Mouse (Mus musculus) liver, adult 2 months (tissue): ENCODE data around the gene Ndufb8. TPM values are rescaled to one million over a fixed set of nuclear protein-coding genes. Genes with fewer than 3 reads are reported as not detected.

Experiments used
- DNase-seq: peaks from one replicate; pipeline ENCODE4 v3.0.0-alpha.2; 2011; ENCODE audit warnings: low read depth, low spot score; ENCODE audit errors: extremely low read depth
- H3K27ac ChIP-seq: fragments of 200-500 bp; replicated peaks from 2 replicates; pipeline ENCODE4 v1.5.1; 2012; ENCODE audit warnings: low read depth, mild to moderate bottlenecking, control low read depth, inconsistent platforms, low read length; ENCODE audit not compliant: insufficient read depth
- H3K27me3 ChIP-seq: fragments of 200-500 bp; 2 replicates; pipeline ENCODE4 v1.6.1; 2012; ENCODE audit warnings: mild to moderate bottlenecking, moderate library complexity, low read length, inconsistent platforms; ENCODE audit not compliant: control insufficient read depth, insufficient read depth
- H3K36me3 ChIP-seq: fragments of 200-500 bp; 2 replicates; pipeline ENCODE4 v1.6.1; 2012; ENCODE audit warnings: low read length, inconsistent platforms; ENCODE audit not compliant: control insufficient read depth, insufficient read depth
- H3K4me1 ChIP-seq: fragments of 200-500 bp; 2 replicates; pipeline ENCODE4 v1.6.1; 2011; ENCODE audit warnings: low read length; ENCODE audit not compliant: control insufficient read depth, insufficient read depth
- H3K4me3 ChIP-seq: fragments of 200-500 bp; 2 replicates; pipeline ENCODE4 v1.5.1; 2011; ENCODE audit warnings: low read depth, mild to moderate bottlenecking, control low read depth, low read length, moderate library complexity; ENCODE audit not compliant: insufficient read depth
- H3K79me2 ChIP-seq: fragments of 200-500 bp; 2 replicates; pipeline ENCODE4 v1.6.1; 2012; ENCODE audit warnings: inconsistent platforms, mild to moderate bottlenecking, low read length, moderate library complexity; ENCODE audit not compliant: control insufficient read depth, insufficient read depth
- H3K9ac ChIP-seq: fragments of 200-500 bp; 2 replicates; pipeline ENCODE4 v1.6.1; 2012; ENCODE audit warnings: low read depth, mild to moderate bottlenecking, control low read depth, inconsistent platforms, low read length
- CTCF ChIP-seq: fragments of 200-500 bp; IDR thresholded peaks from 2 replicates; pipeline ENCODE4 v1.5.1; 2011; ENCODE audit warnings: low read depth, low read length, control low read depth
- POLR2A ChIP-seq: fragments of 200-500 bp; IDR thresholded peaks from 2 replicates; pipeline ENCODE4 v1.6.1; 2011; ENCODE audit warnings: low read length, control low read depth; ENCODE audit not compliant: insufficient read depth; ENCODE audit errors: extremely low read depth
- WGBS: fragments of 180-500 bp; shearing (Covaris S2); methylation state at CpG from one replicate; pipeline ENCODE4 v1.1.7; 2018; 5-methylcytosine and 5-hydroxymethylcytosine counted together
- polyA plus RNA-seq: library from polyadenylated mRNA; depleted of rRNA; stranded (reverse); fragments of >200 nt; gene quantifications from 2 replicates; pipeline ENCODE4 v1.2.3, GENCODE M21; 2012; rRNA removed
- total RNA-seq: library from RNA; depleted of rRNA; stranded (reverse); fragments of >200 nt; gene quantifications from 2 replicates; pipeline ENCODE4 v1.2.3, GENCODE M21; 2014; rRNA removed

Ndufb8 gene
- total RNA-seq (368 and 394 TPM in 2 replicates), polyA plus RNA-seq (554 and 570 TPM in 2 replicates)

- Histone ChIP-seq H3K27me3 (no peaks in the 10 kb centered on the region), H3K4me1 (peaks cover 4% of the 10 kb centered on the region), H3K9ac (peak within 1 kb of the TSS; percentile 94), H3K4me3 (peak within 1 kb of the TSS; percentile 97), H3K36me3 (peaks cover 18% of the 10 kb centered on the region), H3K79me2 (peaks cover 9% of the 10 kb centered on the region; the same call in 1 of the 2 replicates), H3K27ac (peak within 1 kb of the TSS; percentile 77)
- under 1% methylated on average over 50 of the region's 50 CpGs for WGBS
- peak; percentile 85 for DNase-seq
- no peak for TF ChIP-seq CTCF
- peak; percentile 90 for TF ChIP-seq POLR2A
Observed at GRCm38 (mm10) chr19:44554861-44555590, at the start of gene Ndufb8. Gene Ndufb8 (minus strand): TSS chr19:44555440.

DNA sequence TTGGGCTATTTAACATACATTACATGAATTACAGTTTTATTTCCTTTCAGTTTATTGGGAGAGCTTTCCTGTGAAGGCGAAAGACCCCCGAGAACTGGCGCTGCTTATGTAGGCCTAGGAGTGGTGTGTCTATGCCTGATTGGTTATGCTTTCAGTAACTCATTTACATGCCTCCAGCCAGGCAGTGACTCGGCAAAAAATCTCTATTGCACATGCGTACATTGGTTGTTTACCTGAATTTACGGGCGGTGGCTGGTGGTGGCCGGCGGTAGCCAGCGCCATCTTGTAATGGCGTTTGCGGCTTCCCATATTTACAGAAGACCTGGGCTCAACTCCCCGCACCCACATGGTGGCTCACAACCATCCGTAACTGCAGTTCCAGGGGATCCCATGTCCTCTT lies 38.9 kb upstream of the Ndufb8 start:
- no peak for TF ChIP-seq CTCF
- TF ChIP-seq POLR2A, result no peak
- Histone ChIP-seq H3K4me1 (no peaks in the 10 kb centered on the region), H3K36me3 (no peaks in the 10 kb centered on the region), H3K79me2 (no peaks in the 10 kb centered on the region), H3K4me3 (no peak overlapping the region), H3K27ac (no peak overlapping the region), H3K9ac (no peak overlapping the region), H3K27me3 (peaks cover 3% of the 10 kb centered on the region; the same call in 1 of the 2 replicates)
- DNase-seq, result no peak
- 97% methylated on average over 14 of the region's 14 CpGs for WGBS

GRCm38 (mm10) chr19:44591638-44592037 lies 36.4 kb upstream of the Ndufb8 start:
- Histone ChIP-seq H3K4me1 (no peaks in the 10 kb centered on the region), H3K27ac (no peak overlapping the region), H3K36me3 (no peaks in the 10 kb centered on the region), H3K79me2 (no peaks in the 10 kb centered on the region), H3K27me3 (peaks cover 3% of the 10 kb centered on the region; the same call in 1 of the 2 replicates), H3K4me3 (no peak overlapping the region), H3K9ac (no peak overlapping the region)
- DNase-seq, result no peak
- TF ChIP-seq POLR2A (no peak), CTCF (no peak)
- 79% methylated on average over 6 of the region's 6 CpGs for WGBS

- no peak overlapping the region for H3K4me3 ChIP-seq
- no peak overlapping the region for H3K27ac ChIP-seq
- 87% methylated on average over 18 of the region's 18 CpGs for WGBS
- H3K36me3 ChIP-seq, result no peaks in the 10 kb centered on the region
- H3K4me1 ChIP-seq, result no peaks in the 10 kb centered on the region
- no peaks in the 10 kb centered on the region for H3K79me2 ChIP-seq
- H3K27me3 ChIP-seq, result peaks cover 3% of the 10 kb centered on the region; the same call in 1 of the 2 replicates
- H3K9ac ChIP-seq, result no peak overlapping the region
- TF ChIP-seq POLR2A, result no peak
- TF ChIP-seq CTCF, result no peak
- no peak for DNase-seq
Observed at GRCm38 (mm10) chr19:44590992-44591391, 35.8 kb upstream of the Ndufb8 start.

DNA sequence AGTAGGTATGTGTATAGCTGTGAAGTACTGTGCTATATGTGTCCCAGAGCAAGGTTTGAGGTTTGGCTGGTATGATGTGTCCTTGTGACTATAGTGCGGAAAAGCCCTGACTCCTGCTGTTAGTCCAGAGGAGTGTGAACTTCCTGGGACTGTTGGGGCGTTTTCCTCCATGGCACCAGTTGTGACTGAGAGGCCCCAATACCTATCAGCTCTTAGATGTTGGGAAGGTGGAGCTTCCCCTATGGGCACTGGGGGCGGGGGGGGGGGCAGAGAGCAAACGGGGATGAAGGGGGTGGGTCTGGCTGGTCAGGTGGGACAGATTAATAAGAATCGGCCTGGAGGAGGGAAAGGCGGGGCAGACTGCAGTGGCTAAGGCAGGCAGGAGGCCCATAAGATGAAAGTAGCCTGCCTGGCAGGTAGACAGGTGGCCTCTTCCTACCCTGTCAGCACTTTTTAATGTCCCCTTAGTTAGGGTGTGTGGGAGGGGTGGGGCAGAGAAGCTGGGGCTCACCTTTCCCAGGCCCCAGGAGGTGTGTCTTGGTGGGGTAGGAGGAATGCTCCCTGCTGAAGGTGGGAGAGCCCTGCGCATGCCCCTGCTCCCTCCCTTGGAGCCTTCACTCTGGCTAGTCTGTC lies 34.5 kb upstream of the Ndufb8 start:
- no peaks in the 10 kb centered on the region for H3K4me1 ChIP-seq
- TF ChIP-seq CTCF, result no peak
- TF ChIP-seq POLR2A, result no peak
- no peak overlapping the region for H3K27ac ChIP-seq
- no peaks in the 10 kb centered on the region for H3K79me2 ChIP-seq
- H3K9ac ChIP-seq, result no peak overlapping the region
- no peaks in the 10 kb centered on the region for H3K36me3 ChIP-seq
- no peak overlapping the region for H3K4me3 ChIP-seq
- no peak for DNase-seq
- 62% methylated on average over 7 of the region's 7 CpGs for WGBS
- peaks cover 7% of the 10 kb centered on the region; the same call in 1 of the 2 replicates for H3K27me3 ChIP-seq
